Mouse (Mus musculus): ENCODE results near the gene Scgb3a1.

DNA sequence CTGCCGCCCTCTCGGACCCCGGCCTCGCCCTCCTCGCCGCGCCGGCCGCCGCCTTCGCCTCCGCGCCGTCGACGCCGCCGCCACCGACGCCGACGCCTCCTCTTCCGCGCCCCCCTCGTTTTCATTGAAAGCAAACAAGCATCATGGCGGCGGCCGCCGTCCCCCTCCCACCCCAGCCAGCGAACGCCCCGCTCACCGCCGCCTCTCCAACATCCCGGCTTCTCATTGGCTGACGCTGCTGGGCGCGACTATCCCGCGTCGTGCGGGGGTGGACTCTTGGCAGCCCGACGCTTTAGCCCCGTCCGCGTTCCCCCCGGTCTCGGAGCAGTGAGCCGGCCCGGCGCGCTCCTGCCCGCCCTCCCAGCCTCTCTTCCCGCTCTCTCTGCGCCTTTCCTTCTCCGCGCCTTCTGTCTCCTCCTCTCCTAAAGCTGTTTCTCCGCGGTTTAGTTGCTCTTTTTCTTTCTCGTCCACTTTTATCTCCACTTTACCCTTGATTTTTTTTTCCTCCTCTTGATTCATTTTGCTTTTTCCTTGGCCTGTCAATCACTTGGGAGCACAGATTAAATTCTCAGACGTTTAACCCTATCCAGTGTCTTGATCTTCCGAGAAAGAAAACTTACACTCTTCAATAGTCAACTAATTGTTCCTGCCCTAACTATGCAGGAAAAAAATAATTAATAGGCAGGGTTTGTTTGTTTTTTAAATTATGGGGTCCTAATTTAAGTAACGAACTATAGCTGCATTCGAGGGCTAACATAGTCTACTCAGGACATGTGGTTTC lies 49.3 kb downstream of the Scgb3a1 start, which contains the start of gene Cnot6:
- TF ChIP-seq CTCF (IDR thresholded peaks at IDR 0.05; ENCODE audit: control insufficient read depth, insufficient read depth, insufficient replicate concordance, low read depth, low read length) (no peak), POLR2A (IDR thresholded peaks at IDR 0.05; ENCODE audit: control insufficient read depth, low read depth, low read length) (peak; percentile 83)

Data from testis, adult 2 months (tissue).